Mouse (Mus musculus) layer of hippocampus, adult 2 months (tissue): ENCODE results near the gene Avpi1. TPM values are rescaled to one million over a fixed set of nuclear protein-coding genes. Genes with fewer than 3 reads are reported as not detected.

Source experiments
- DNase-seq, 2 experiments: peaks; one replicate each; pipeline ENCODE4 v3.0.0; 2022; ENCODE audit warnings: low spot score in 2 of 2
- H3K27ac ChIP-seq: fragments of 200-600 bp; 2 replicates; pipeline ENCODE4 v1.8.1; 2022
- H3K4me3 ChIP-seq: fragments of 200-600 bp; 2 replicates; pipeline ENCODE4 v1.8.1; 2022; ENCODE audit warnings: mild to moderate bottlenecking
- CTCF ChIP-seq: fragments of 200-600 bp; conservative IDR thresholded peaks from 2 replicates; pipeline ENCODE4 v1.8.1; 2022; ENCODE audit warnings: antibody characterized with exemption, mild to moderate bottlenecking, moderate library complexity
- long read RNA-seq, 2 experiments: library from polyadenylated mRNA; stranded (forward); transcript quantifications; one replicate each; pipeline ENCODE4 v2.0.0; 2021; ENCODE audit warnings: borderline mapping rate in 2 of 2
- total RNA-seq, 2 experiments: library from RNA; stranded (reverse); gene quantifications; 2 replicates each; pipeline ENCODE4 v1.2.3; 2021

Gene Avpi1
- 10 to 100 TPM; 18.0 to 20.7 TPM for total RNA-seq
- long read RNA-seq, experiment 1, transcript Avpi1-201 (3 exons, 1,044 nt) = major isoform, 18 of 20 reads
- long read RNA-seq, experiment 1, partial matches to known transcripts = 1 of 20 reads
- long read RNA-seq, experiment 1, other reads (novel, unspliced or antisense) = 1 of 20 reads
- long read RNA-seq, experiment 2, transcript Avpi1-201 (3 exons, 1,044 nt) = major isoform, 12 of 13 reads
- long read RNA-seq, experiment 2, partial matches to known transcripts = 1 of 13 reads
- long read RNA-seq, experiment 2, other reads (novel, unspliced or antisense) = 0 of 13 reads

GRCm38 (mm10) chr19:42128787-42129508 is at the start of gene Avpi1:
Gene Avpi1, minus strand, starts transcription at chr19:42129059.
- H3K4me3 ChIP-seq = peak within 1 kb of the TSS; percentile 68
- TF ChIP-seq CTCF = no peak
- DNase-seq = peak; percentile 97 to 98
- peak within 1 kb of the TSS; percentile 91 for H3K27ac ChIP-seq

GRCm38 (mm10) chr19:42177461-42177860 is 48.6 kb upstream of the Avpi1 start:
- no peak for DNase-seq
- TF ChIP-seq CTCF = no peak
- Histone ChIP-seq H3K4me3 (no peak overlapping the region), H3K27ac (no peak overlapping the region)

- no peak for DNase-seq
- Histone ChIP-seq H3K4me3 (no peak overlapping the region), H3K27ac (no peak overlapping the region)
- no peak for TF ChIP-seq CTCF
These were observed 48.0 kb upstream of the Avpi1 start for GRCm38 (mm10) chr19:42176841-42177240.

- TF ChIP-seq CTCF = no peak
- Histone ChIP-seq H3K27ac (peak overlapping the region; percentile 89), H3K4me3 (peak overlapping the region; percentile 96)
- peak; percentile 90 to 94 for DNase-seq
These were observed 41.4 kb upstream of the Avpi1 start for GRCm38 (mm10) chr19:42170025-42170969.

GRCm38 (mm10) chr19:42169322-42169975 is 40.6 kb upstream of the Avpi1 start:
- no peak for DNase-seq
- Histone ChIP-seq H3K27ac (peak overlapping the region; percentile 89; the same call in 1 of the 2 replicates), H3K4me3 (no peak overlapping the region)
- no peak for TF ChIP-seq CTCF

- no peak for TF ChIP-seq CTCF
- Histone ChIP-seq H3K4me3 (no peak overlapping the region), H3K27ac (no peak overlapping the region)
- no peak for DNase-seq
These were observed 38.6 kb upstream of the Avpi1 start for GRCm38 (mm10) chr19:42167489-42167888.

GRCm38 (mm10) chr19:42166766-42167165 is 37.9 kb upstream of the Avpi1 start:
- no peak overlapping the region for H3K27ac ChIP-seq
- TF ChIP-seq CTCF = no peak
- H3K4me3 ChIP-seq = no peak overlapping the region
- DNase-seq = no peak

- DNase-seq = peak; percentile 81 to 91
- H3K4me3 ChIP-seq = peak overlapping the region; percentile 47
- H3K27ac ChIP-seq = peak overlapping the region; percentile 49; the same call in 1 of the 2 replicates
- TF ChIP-seq CTCF = peak; percentile 95
These were observed 37.3 kb upstream of the Avpi1 start for GRCm38 (mm10) chr19:42166130-42166529.

- no peak for DNase-seq
- no peak overlapping the region for H3K27ac ChIP-seq
- no peak for TF ChIP-seq CTCF
- no peak overlapping the region for H3K4me3 ChIP-seq
These were observed 35.3 kb upstream of the Avpi1 start for GRCm38 (mm10) chr19:42164188-42164587.

- no peak for TF ChIP-seq CTCF
- H3K4me3 ChIP-seq = no peak within 1 kb of the TSS
- DNase-seq = no peak
- H3K27ac ChIP-seq = no peak within 1 kb of the TSS
These were observed 34.9 kb upstream of the Avpi1 start, which contains the start of gene Zfyve27 for GRCm38 (mm10) chr19:42163764-42164163. Gene Zfyve27, plus strand, starts transcription at chr19:42163951.

- TF ChIP-seq CTCF = no peak
- H3K27ac ChIP-seq = no peak overlapping the region
- no peak for DNase-seq
- H3K4me3 ChIP-seq = no peak overlapping the region
These were observed 29.6 kb upstream of the Avpi1 start for GRCm38 (mm10) chr19:42158246-42159017.
